Mouse (Mus musculus) neural tube, embryonic 15.5 days (tissue): ENCODE results near the gene Nfasc. TPM values are rescaled to one million over a fixed set of nuclear protein-coding genes. Genes with fewer than 3 reads are reported as not detected.
A peak's percentile ranks its signal among the peaks of the same experiment; 100 is the strongest.

Source experiments
- ATAC-seq: fragments of 200-750 bp; cut with Nextera tagmentation; 2 replicates; pipeline ENCODE4 v1.8.0; 2017; ENCODE audit warnings: mild to moderate bottlenecking, moderate TSS enrichment, moderate library complexity; ENCODE audit not compliant: low FRiP score
- H3K27ac ChIP-seq: fragments of 300-500 bp; sonication (generic); replicated peaks from 2 replicates; pipeline ENCODE4 v1.5.1; 2015; ENCODE audit warnings: mild to moderate bottlenecking, inconsistent platforms
- H3K27me3 ChIP-seq: fragments of 300-500 bp; sonication (generic); replicated peaks from 2 replicates; pipeline ENCODE4 v1.6.1; 2015; ENCODE audit warnings: inconsistent platforms
- H3K36me3 ChIP-seq: fragments of 300-500 bp; sonication (generic); 2 replicates; pipeline ENCODE4 v1.6.1; 2015; ENCODE audit warnings: inconsistent platforms
- H3K4me1 ChIP-seq: fragments of 300-500 bp; sonication (generic); 2 replicates; pipeline ENCODE4 v1.6.1; 2015; ENCODE audit warnings: inconsistent platforms
- H3K4me2 ChIP-seq: fragments of 300-500 bp; sonication (generic); 2 replicates; pipeline ENCODE4 v1.6.1; 2015; ENCODE audit warnings: inconsistent platforms, mild to moderate bottlenecking, moderate library complexity
- H3K4me3 ChIP-seq: fragments of 300-500 bp; sonication (generic); replicated peaks from 2 replicates; pipeline ENCODE4 v1.5.1; 2015; ENCODE audit warnings: mild to moderate bottlenecking, inconsistent platforms
- H3K9ac ChIP-seq: fragments of 300-500 bp; sonication (generic); replicated peaks from 2 replicates; pipeline ENCODE4 v1.6.1; 2015; ENCODE audit warnings: mild to moderate bottlenecking, inconsistent platforms
- H3K9me3 ChIP-seq: fragments of 300-500 bp; sonication (generic); replicated peaks from 2 replicates; pipeline ENCODE4 v1.6.1; 2016; ENCODE audit warnings: inconsistent platforms
- WGBS: fragments of 180-500 bp; shearing (Covaris S2); methylation state at CpG from one replicate; pipeline ENCODE4 v1.1.7; 2015; ENCODE audit warnings: mixed read lengths; 5-methylcytosine and 5-hydroxymethylcytosine counted together
- polyA plus RNA-seq: library from polyadenylated mRNA; unstranded; fragments of >200 nt; fragmentation: Nextera tagmentation; extraction: Ambion mirVana; gene quantifications from 2 replicates; pipeline ENCODE4 v1.2.1, GENCODE M21; 2015

Gene Nfasc
- polyA plus RNA-seq, 1 experiment from 2014 or later, result 37.6 TPM

DNA sequence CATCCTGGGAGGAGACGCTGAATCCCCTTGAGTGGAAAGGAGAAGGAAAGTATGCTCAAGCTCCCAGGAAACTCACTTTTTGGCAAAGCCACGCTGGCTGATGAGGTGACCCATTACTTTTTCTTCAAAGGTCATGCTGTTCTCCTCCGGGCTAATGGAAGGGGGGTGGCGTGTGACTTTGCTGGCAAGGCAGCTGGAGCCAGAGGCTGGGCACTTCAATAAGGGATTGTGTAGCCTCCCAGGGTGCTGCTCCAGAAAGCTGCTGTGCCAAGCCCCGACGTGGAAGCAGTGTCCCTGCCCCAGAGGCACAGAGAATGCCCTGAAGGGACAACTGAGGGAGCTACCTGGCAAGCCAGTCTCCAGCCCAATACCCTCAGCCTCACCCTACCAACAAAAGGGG, 101.3 kb downstream of the Nfasc start:
- Histone ChIP-seq H3K4me1 (peaks cover 31% of the 10 kb centered on the region), H3K36me3 (peaks cover 14% of the 10 kb centered on the region; the same call in 1 of the 2 replicates), H3K4me3 (no peak overlapping the region), H3K4me2 (no peak overlapping the region), H3K27ac (peak overlapping the region; percentile 65; the same call in 1 of the 2 replicates), H3K27me3 (no peaks in the 10 kb centered on the region), H3K9me3 (no peaks in the 10 kb centered on the region), H3K9ac (no peak overlapping the region)
- ATAC-seq, result peak; percentile 36; the same call in 1 of the 2 replicates
- WGBS, result 64% methylated on average over 6 of the region's 6 CpGs

DNA sequence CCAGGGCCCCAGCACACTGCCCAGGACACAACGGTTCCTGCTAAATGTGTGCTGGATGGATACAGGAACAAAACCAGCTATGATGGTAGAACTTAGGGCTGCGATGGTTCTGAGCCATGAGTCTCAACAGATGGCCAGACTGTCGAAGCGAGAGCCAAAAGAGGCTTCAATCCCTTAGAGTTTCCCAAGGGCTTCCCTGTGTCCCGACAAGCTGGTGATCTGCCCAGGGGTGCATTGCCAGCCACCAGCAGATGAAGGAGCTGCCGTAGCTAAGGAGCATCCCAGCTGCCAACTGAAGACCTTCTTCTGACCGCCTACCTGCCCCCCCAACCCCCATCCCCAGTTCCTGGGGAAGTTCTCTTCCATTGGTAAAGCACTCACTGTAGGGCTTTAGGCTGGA, 104.3 kb downstream of the Nfasc start:
- H3K4me1 ChIP-seq, result peaks cover 31% of the 10 kb centered on the region
- no peak overlapping the region for H3K4me3 ChIP-seq
- no peaks in the 10 kb centered on the region for H3K9me3 ChIP-seq
- no peak overlapping the region for H3K4me2 ChIP-seq
- WGBS, result 76% methylated on average over 7 of the region's 7 CpGs
- no peak for ATAC-seq
- no peak overlapping the region for H3K27ac ChIP-seq
- H3K9ac ChIP-seq, result no peak overlapping the region
- no peaks in the 10 kb centered on the region for H3K27me3 ChIP-seq
- H3K36me3 ChIP-seq, result peaks cover 31% of the 10 kb centered on the region

DNA sequence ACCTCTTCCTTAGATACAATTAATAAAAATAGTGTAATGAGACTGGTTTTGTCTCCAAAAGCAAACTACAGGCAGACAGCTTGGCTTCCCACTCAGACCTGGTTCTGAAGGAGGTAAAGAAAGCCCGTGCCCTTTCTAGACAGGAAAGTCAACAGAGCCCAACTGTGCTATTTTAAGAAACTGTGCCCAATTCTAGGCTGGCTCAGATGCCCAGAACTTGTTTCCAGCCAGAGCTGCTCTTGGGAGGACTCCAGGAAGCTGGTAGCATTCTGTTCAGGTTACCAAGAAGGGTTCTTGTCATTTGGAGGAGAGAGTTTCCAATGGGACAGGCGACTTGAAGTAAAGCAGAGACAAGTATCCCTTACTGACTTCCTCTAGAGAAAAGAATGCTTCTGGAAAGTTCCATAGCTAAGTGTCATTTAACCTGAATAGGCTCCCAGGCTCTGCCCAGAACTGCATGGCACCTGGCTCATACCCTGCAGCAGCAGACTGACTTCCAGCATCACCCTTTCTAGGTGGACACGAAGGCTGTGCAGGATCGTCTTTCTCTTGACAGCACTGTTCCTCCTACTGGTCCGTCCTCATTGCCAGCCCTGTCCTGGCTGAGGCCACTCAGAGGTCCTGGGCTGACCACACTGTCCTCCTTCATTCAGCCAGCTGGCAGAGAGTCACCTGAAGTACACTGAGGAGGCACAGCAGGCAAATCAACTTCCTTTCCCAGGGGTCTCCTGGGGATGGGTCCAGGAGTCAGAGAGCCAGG, 111.8 kb downstream of the Nfasc start:
- Histone ChIP-seq H3K36me3 (peaks cover 62% of the 10 kb centered on the region), H3K4me3 (no peak overlapping the region), H3K4me1 (peaks cover 11% of the 10 kb centered on the region), H3K4me2 (no peak overlapping the region), H3K27ac (no peak overlapping the region), H3K9me3 (no peaks in the 10 kb centered on the region), H3K9ac (no peak overlapping the region), H3K27me3 (no peaks in the 10 kb centered on the region)
- ATAC-seq, result no peak
- 83% methylated on average over 5 of the region's 5 CpGs for WGBS

DNA sequence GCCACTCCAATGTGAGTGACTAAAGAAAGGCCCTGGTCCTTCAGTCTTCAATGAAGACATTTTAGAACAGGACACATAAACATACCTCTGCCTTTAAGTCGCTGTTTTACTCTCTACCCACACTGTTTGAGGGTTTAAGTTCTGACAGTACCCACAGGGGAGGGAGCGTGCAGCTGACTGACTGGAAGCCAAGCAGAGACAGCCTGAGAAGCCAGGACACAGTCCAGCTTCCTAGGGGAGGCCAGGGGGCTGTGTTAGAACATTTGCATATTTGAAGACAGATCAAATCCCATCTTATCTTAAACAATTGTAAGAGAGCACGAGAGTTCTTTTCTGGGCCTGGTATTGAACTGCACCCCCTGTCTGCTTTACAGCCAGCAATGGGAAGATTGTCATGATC, 113.0 kb downstream of the Nfasc start:
- H3K27ac ChIP-seq, result no peak overlapping the region
- H3K36me3 ChIP-seq, result peaks cover 51% of the 10 kb centered on the region
- H3K4me3 ChIP-seq, result no peak overlapping the region
- peaks cover 11% of the 10 kb centered on the region for H3K4me1 ChIP-seq
- ATAC-seq, result no peak
- no peak overlapping the region for H3K9ac ChIP-seq
- H3K4me2 ChIP-seq, result no peak overlapping the region
- no peaks in the 10 kb centered on the region for H3K9me3 ChIP-seq
- no peaks in the 10 kb centered on the region for H3K27me3 ChIP-seq
- WGBS, result 80% methylated on average over 3 of the region's 3 CpGs

DNA sequence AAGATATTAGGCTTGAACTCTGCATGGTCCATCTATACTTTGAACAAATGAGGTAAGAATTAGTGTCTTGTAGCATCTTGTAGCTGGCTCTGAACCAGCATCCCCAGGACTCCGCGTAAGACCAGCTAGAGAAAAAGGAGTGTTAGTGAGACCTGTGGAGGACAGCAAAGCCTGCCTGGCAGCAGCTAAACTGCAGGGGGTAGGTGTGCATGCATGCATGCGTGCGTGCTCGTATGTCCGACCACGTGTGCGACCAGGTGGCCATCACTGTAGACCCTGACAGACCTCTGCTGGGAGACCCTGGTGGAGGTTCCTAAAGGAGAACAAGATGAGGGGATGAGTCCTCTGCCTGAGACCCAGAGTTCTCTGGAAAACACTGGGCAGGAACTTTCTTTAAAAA, 113.4 kb downstream of the Nfasc start:
- 90% methylated on average over 8 of the region's 8 CpGs for WGBS
- Histone ChIP-seq H3K27ac (no peak overlapping the region), H3K4me3 (no peak overlapping the region), H3K4me2 (no peak overlapping the region), H3K4me1 (peaks cover 11% of the 10 kb centered on the region), H3K27me3 (no peaks in the 10 kb centered on the region), H3K9me3 (no peaks in the 10 kb centered on the region), H3K9ac (no peak overlapping the region), H3K36me3 (peaks cover 47% of the 10 kb centered on the region)
- no peak for ATAC-seq

DNA sequence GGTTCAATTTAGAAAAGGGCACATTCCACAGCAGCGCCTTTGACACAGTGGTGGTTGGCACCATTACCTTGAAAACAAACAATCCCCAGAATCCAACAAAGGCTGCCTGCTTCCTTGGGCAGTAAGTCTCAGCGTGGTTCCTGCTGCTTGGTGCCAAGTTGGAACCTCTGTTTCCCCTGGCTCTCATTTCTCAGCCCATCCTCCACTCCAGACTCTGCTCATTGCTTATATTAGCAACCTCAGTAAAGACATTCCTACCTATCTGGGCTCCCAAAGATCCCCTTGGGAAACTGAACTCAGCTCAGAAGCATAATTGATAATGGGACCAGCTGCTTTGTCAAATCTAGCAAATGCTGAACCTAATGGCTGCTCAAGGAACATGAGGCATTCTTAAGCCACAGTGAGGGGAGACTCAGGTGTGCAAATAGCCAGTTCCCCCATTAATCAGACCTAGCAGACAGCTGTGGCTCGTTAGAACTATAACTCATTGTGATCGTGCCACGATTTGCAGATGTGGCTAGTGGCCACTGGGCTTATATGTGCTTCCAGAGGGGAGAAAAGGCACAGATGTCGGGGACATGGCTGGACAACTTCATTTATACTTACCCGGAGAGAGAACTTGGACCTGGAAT, 115.4 kb downstream of the Nfasc start:
- Histone ChIP-seq H3K9me3 (no peaks in the 10 kb centered on the region), H3K36me3 (peaks cover 42% of the 10 kb centered on the region), H3K4me1 (peaks cover 11% of the 10 kb centered on the region), H3K4me2 (no peak overlapping the region), H3K4me3 (no peak overlapping the region), H3K27me3 (no peaks in the 10 kb centered on the region), H3K27ac (peak overlapping the region; percentile 10; the same call in 1 of the 2 replicates), H3K9ac (no peak overlapping the region)
- ATAC-seq, result no peak
- 29% methylated on average over 7 of the region's 7 CpGs for WGBS

DNA sequence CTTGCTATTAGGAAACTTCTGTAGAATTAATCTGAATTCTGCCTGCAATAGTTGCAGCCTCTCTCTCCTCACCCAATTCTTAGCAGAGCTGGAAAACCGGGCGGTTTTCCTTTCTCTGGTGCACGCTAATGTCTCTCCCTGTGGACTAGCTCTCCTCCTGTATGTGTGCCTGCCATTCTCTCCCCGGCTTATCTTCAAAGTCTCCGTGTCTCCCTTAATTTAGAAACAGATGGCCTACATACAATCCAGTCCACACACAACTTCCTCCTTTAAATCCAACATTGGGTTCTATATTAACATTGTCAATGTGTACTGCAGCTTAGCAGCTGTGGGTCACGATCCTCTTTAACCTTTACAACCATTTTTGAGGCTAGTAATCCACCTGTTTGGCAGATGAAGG, 116.6 kb downstream of the Nfasc start:
- no peak overlapping the region for H3K27ac ChIP-seq
- no peaks in the 10 kb centered on the region for H3K9me3 ChIP-seq
- ATAC-seq, result no peak
- no peak overlapping the region for H3K4me2 ChIP-seq
- WGBS, result 52% methylated on average over 6 of the region's 6 CpGs
- peaks cover 41% of the 10 kb centered on the region for H3K36me3 ChIP-seq
- H3K27me3 ChIP-seq, result no peaks in the 10 kb centered on the region
- no peak overlapping the region for H3K4me3 ChIP-seq
- no peak overlapping the region for H3K9ac ChIP-seq
- peaks cover 11% of the 10 kb centered on the region for H3K4me1 ChIP-seq

DNA sequence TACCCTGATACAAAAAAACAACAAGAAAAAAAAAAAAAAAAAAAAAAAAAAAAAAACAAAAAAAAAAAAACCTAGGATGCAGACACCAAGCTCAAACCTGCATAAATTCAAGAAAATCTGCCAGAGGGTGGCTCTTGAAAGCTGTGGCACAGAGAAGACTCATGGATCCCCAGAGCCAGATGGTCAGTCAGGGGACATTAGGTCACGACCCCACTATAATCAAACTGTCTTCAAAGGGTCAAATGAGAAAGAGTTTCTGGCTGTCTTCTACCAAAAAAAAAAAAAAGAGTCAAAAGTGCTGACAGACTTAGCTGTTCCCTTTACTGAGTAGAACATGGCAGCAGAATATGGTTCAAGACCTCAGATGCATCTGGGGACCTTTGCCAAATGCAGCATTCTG, 117.1 kb downstream of the Nfasc start:
- Histone ChIP-seq H3K9me3 (no peaks in the 10 kb centered on the region), H3K4me1 (peaks cover 11% of the 10 kb centered on the region), H3K27ac (no peak overlapping the region), H3K4me2 (no peak overlapping the region), H3K9ac (no peak overlapping the region), H3K27me3 (no peaks in the 10 kb centered on the region), H3K4me3 (no peak overlapping the region), H3K36me3 (peaks cover 35% of the 10 kb centered on the region)
- ATAC-seq, result no peak
- 55% methylated on average over 1 of the region's 1 CpGs for WGBS

DNA sequence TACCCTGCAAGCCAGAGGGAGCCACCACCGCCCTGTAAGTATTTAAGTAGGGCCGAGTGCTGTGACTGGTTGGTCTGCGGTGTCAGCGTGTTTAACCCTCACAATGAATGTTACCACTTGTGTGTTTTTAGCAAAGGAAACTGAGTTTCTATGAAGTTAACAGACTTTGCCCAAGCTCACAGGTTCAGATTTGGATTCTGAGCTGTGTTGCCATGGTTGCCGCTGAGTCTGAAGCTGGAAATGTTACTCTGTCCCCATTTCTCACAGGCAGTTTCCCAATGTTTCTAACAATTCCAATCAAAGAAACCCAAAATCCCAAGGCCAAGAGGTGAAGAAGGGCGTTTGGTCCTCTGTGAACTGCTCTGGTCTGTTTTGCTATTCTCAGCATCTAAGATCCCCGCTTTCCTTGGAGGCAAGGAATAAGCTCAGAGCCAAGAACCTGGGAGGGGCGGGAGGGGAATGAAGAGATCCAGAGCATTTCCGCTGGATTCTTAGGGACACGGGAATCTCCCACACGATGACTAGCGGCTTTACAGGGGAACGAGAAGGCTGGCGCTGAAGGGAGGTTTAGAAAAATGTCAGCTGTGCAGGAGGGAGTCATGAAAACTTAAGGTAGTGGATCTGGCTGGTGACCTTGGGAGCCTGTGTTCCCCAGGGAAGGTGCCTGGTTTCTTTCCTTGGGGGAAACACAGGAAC, 117.8 kb downstream of the Nfasc start:
- no peaks in the 10 kb centered on the region for H3K27me3 ChIP-seq
- no peak overlapping the region for H3K27ac ChIP-seq
- H3K4me3 ChIP-seq, result no peak overlapping the region
- peaks cover 11% of the 10 kb centered on the region for H3K4me1 ChIP-seq
- WGBS, result 60% methylated on average over 14 of the region's 14 CpGs
- H3K4me2 ChIP-seq, result no peak overlapping the region
- no peaks in the 10 kb centered on the region for H3K9me3 ChIP-seq
- ATAC-seq, result no peak
- H3K9ac ChIP-seq, result no peak overlapping the region
- peaks cover 37% of the 10 kb centered on the region for H3K36me3 ChIP-seq

DNA sequence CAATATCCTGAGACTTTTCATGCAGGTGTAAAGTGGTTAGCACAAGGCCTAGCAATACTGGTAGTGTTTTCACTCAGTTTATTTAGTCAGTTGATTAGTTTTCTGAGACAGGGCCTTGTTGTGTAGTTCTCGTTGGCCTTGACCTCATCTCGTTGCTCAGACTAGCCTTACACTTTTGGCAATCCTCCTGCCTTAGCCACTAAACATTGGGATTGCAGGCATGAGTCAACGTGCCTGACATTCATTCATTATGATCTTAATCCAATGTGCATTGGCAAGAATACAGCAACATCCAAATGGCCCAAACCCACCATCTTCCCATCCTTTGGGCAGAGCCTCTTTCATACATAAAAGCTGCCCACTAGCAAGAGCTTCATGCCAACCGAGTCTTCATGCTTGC, 129.5 kb downstream of the Nfasc start:
- ATAC-seq, result no peak
- Histone ChIP-seq H3K36me3 (peaks cover 42% of the 10 kb centered on the region), H3K4me1 (no peaks in the 10 kb centered on the region), H3K4me2 (no peak overlapping the region), H3K9me3 (no peaks in the 10 kb centered on the region), H3K27ac (no peak overlapping the region), H3K9ac (no peak overlapping the region), H3K4me3 (no peak overlapping the region), H3K27me3 (no peaks in the 10 kb centered on the region)
- WGBS, result 88% methylated on average over 4 of the region's 4 CpGs

DNA sequence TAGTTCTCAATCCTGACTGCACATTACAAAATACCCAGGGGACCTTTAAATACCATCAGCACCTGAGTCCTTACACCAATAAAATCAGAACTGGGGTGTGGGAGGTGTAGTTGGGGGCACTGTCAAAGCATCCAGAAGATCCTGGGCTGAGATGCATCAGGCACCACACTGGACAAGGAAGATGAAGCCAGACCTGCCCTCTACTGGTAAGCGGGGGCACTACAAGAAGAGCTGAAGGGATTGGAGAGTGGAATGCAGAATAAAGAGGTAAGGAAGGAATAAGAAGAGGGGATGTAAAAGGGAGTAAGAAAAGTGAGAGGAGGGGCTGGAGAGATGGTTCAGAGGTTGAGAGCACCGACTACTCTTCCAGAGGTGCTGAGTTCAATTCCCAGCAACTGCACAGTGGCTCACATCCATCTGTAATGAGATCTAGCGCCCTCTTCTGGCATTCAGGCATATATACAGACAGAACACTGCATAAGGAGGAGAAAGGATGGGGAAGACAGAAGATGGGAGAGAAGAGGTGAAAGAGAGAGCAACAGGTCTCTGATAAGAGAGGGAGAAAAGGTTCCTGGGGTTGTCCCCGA, 132.5 kb downstream of the Nfasc start:
- ATAC-seq, result peak; percentile 72
- H3K36me3 ChIP-seq, result peaks cover 66% of the 10 kb centered on the region

More for the DNA sequence above, 132.5 kb downstream of the Nfasc start:
- Histone ChIP-seq H3K27ac (no peak overlapping the region), H3K4me3 (no peak overlapping the region), H3K27me3 (no peaks in the 10 kb centered on the region), H3K9me3 (no peaks in the 10 kb centered on the region), H3K4me1 (no peaks in the 10 kb centered on the region), H3K4me2 (no peak overlapping the region), H3K9ac (no peak overlapping the region)
- 42% methylated on average over 4 of the region's 4 CpGs for WGBS
